Mouse (Mus musculus): ENCODE data around the gene Lancl1. TPM values are rescaled to one million over a fixed set of nuclear protein-coding genes. Genes with fewer than 3 reads are reported as not detected.

Gene Lancl1
- polyA plus RNA-seq, 1 experiment from 2014 or later = 102 TPM

GRCm38 (mm10) chr1:67049600-67049999, 10.9 kb upstream of the Lancl1 start:
- ATAC-seq (ENCODE audit: low read depth) = 0 out of 2 replicates have a peak, but pooled peaks have one; percentile 20
- Histone ChIP-seq H3K4me2 (ENCODE audit: low read depth, low read length) (no peak overlapping the region), H3K4me1 (replicated peaks; ENCODE audit: control insufficient read depth, insufficient read depth, low read length) (peaks cover 5% of the 10 kb centered on the region; the same call in 1 of the 2 replicates), H3K4me3 (ENCODE audit: low read length) (no peak overlapping the region), H3K27ac (ENCODE audit: low read length) (no peak overlapping the region), H3K9me3 (ENCODE audit: control insufficient read depth, low read length) (no peaks in the 10 kb centered on the region), H3K27me3 (ENCODE audit: control insufficient read depth, insufficient read depth, low read depth, low read length) (no peaks in the 10 kb centered on the region), H3K36me3 (ENCODE audit: control insufficient read depth, insufficient read depth, low read length) (no peaks in the 10 kb centered on the region), H3K9ac (ENCODE audit: low read length) (no peak overlapping the region)
- WGBS = 44% methylated on average over 1 of the region's 1 CpGs

DNA sequence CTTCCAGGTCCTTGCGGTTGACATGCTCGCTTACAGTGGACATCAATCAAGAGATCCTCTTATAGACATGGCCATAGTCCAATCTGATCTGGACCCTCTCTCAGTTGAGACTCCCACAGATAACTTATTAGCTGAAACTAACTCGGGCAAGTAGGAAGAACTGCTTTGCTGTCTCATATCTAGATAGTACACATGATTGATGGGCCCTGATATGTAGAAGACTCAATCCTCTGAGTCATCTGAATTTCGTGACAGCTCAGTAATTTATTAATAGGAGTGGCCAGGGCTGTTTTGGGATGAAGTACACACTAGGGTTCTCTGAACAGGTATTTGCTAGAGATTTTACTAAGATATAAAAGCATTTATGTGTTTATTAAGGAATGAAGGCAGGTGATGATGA, 10.0 kb upstream of the Lancl1 start:
- Histone ChIP-seq H3K4me2 (ENCODE audit: low read depth, low read length) (no peak overlapping the region), H3K27ac (ENCODE audit: low read length) (no peak overlapping the region), H3K9ac (ENCODE audit: low read length) (no peak overlapping the region), H3K27me3 (ENCODE audit: control insufficient read depth, insufficient read depth, low read depth, low read length) (no peaks in the 10 kb centered on the region), H3K4me3 (ENCODE audit: low read length) (no peak overlapping the region), H3K4me1 (replicated peaks; ENCODE audit: control insufficient read depth, insufficient read depth, low read length) (peaks cover 5% of the 10 kb centered on the region; the same call in 1 of the 2 replicates), H3K36me3 (ENCODE audit: control insufficient read depth, insufficient read depth, low read length) (no peaks in the 10 kb centered on the region), H3K9me3 (ENCODE audit: control insufficient read depth, low read length) (no peaks in the 10 kb centered on the region)
- whole genome bisulfite sequencing = 53% methylated on average over 4 of the region's 4 CpGs
- ATAC-seq (ENCODE audit: low read depth) = no peak

DNA sequence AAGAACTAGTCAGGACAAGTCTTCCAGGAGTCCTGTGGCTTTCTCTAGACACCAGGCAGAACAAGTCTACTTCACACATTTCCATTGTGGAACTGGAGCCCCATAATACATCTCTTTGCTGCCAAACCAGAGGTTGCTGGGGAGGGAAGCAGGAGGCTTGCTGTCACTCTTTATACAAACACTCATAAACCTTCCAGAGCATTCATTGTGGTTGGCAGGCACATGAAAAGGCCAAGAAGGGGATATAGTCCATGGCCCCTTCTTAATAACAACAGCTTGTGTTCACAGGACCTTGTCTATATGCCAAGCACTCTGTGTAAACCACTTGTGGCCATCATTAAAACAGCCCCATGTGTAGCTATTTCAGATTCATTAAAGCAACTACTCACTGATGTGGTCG, 6.4 kb upstream of the Lancl1 start:
- H3K27ac ChIP-seq (ENCODE audit: low read length) = no peak overlapping the region
- no peaks in the 10 kb centered on the region for H3K9me3 ChIP-seq (ENCODE audit: control insufficient read depth, low read length)
- H3K4me3 ChIP-seq (ENCODE audit: low read length) = no peak overlapping the region
- H3K4me1 ChIP-seq (replicated peaks; ENCODE audit: control insufficient read depth, insufficient read depth, low read length) = peaks cover 5% of the 10 kb centered on the region; the same call in 1 of the 2 replicates
- H3K36me3 ChIP-seq (ENCODE audit: control insufficient read depth, insufficient read depth, low read length) = no peaks in the 10 kb centered on the region
- peak; percentile 84 for ATAC-seq (ENCODE audit: low read depth)
- H3K9ac ChIP-seq (ENCODE audit: low read length) = no peak overlapping the region
- 30% methylated on average over 1 of the region's 1 CpGs for WGBS
- H3K27me3 ChIP-seq (ENCODE audit: control insufficient read depth, insufficient read depth, low read depth, low read length) = no peaks in the 10 kb centered on the region
- no peak overlapping the region for H3K4me2 ChIP-seq (ENCODE audit: low read depth, low read length)

- peaks cover 11% of the 10 kb centered on the region for H3K4me1 ChIP-seq (replicated peaks; ENCODE audit: control insufficient read depth, insufficient read depth, low read length)
- no peak overlapping the region for H3K4me2 ChIP-seq (ENCODE audit: low read depth, low read length)
- no peak overlapping the region for H3K9ac ChIP-seq (ENCODE audit: low read length)
- no peaks in the 10 kb centered on the region for H3K36me3 ChIP-seq (ENCODE audit: control insufficient read depth, insufficient read depth, low read length)
- H3K27me3 ChIP-seq (ENCODE audit: control insufficient read depth, insufficient read depth, low read depth, low read length) = no peaks in the 10 kb centered on the region
- H3K27ac ChIP-seq (ENCODE audit: low read length) = no peak overlapping the region
- no peak overlapping the region for H3K4me3 ChIP-seq (ENCODE audit: low read length)
- no peaks in the 10 kb centered on the region for H3K9me3 ChIP-seq (ENCODE audit: control insufficient read depth, low read length)
- no peak for ATAC-seq (ENCODE audit: low read depth)
- WGBS = 49% methylated on average over 7 of the region's 7 CpGs
Observed at GRCm38 (mm10) chr1:67042583-67042982, 3.9 kb upstream of the Lancl1 start.

DNA sequence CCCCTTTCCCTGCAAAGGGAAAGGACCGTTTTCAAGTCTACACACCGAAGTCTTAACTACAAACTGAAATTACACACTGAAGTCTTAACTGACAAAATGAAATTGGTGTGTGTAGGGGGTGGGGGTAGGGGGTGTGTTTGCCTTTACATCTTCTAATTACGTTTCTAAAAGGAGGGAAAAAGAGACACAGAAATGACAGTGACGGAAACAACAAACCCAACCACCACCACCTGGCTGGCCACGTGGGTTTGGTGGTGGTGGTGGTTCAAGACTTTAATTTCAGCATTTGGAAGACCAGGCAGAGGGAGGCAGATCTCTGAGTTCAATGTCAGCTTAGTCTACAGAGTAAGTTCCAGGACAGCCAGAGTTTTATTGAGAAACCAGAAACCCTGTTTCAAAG, 411 bp upstream of the Lancl1 start:
- ATAC-seq (ENCODE audit: low read depth) = no peak
- H3K9me3 ChIP-seq (ENCODE audit: control insufficient read depth, low read length) = no peaks in the 10 kb centered on the region
- peak overlapping the region; percentile 71 for H3K4me3 ChIP-seq (ENCODE audit: low read length)
- WGBS = 4% methylated on average over 5 of the region's 5 CpGs
- H3K27me3 ChIP-seq (ENCODE audit: control insufficient read depth, insufficient read depth, low read depth, low read length) = no peaks in the 10 kb centered on the region
- peak overlapping the region; percentile 57 for H3K4me2 ChIP-seq (ENCODE audit: low read depth, low read length)
- H3K4me1 ChIP-seq (replicated peaks; ENCODE audit: control insufficient read depth, insufficient read depth, low read length) = peaks cover 6% of the 10 kb centered on the region
- H3K36me3 ChIP-seq (ENCODE audit: control insufficient read depth, insufficient read depth, low read length) = no peaks in the 10 kb centered on the region
- no peak overlapping the region for H3K27ac ChIP-seq (ENCODE audit: low read length)
- peak overlapping the region; percentile 86 for H3K9ac ChIP-seq (ENCODE audit: low read length)

- Histone ChIP-seq H3K4me2 (ENCODE audit: low read depth, low read length) (no peak overlapping the region), H3K4me1 (replicated peaks; ENCODE audit: control insufficient read depth, insufficient read depth, low read length) (peaks cover 6% of the 10 kb centered on the region), H3K36me3 (ENCODE audit: control insufficient read depth, insufficient read depth, low read length) (peaks cover 6% of the 10 kb centered on the region; the same call in 1 of the 2 replicates), H3K9ac (ENCODE audit: low read length) (no peak overlapping the region), H3K9me3 (ENCODE audit: control insufficient read depth, low read length) (no peaks in the 10 kb centered on the region), H3K27ac (ENCODE audit: low read length) (no peak overlapping the region), H3K27me3 (ENCODE audit: control insufficient read depth, insufficient read depth, low read depth, low read length) (no peaks in the 10 kb centered on the region), H3K4me3 (ENCODE audit: low read length) (no peak overlapping the region)
- no peak for ATAC-seq (ENCODE audit: low read depth)
Observed at GRCm38 (mm10) chr1:67037198-67037597, 1.5 kb downstream of the Lancl1 start.

- no peak for ATAC-seq (ENCODE audit: low read depth)
- H3K4me3 ChIP-seq (ENCODE audit: low read length) = no peak overlapping the region
Observed at GRCm38 (mm10) chr1:67033278-67033677, 5.4 kb downstream of the Lancl1 start.

GRCm38 (mm10) chr1:67026927-67027511, 11.7 kb downstream of the Lancl1 start:
- H3K9ac ChIP-seq (ENCODE audit: low read length) = no peak overlapping the region
- peak; percentile 75 for ATAC-seq (ENCODE audit: low read depth)
- no peak overlapping the region for H3K4me2 ChIP-seq (ENCODE audit: low read depth, low read length)
- H3K27me3 ChIP-seq (ENCODE audit: control insufficient read depth, insufficient read depth, low read depth, low read length) = no peaks in the 10 kb centered on the region
- WGBS = 74% methylated on average over 6 of the region's 6 CpGs
- peaks cover 16% of the 10 kb centered on the region for H3K36me3 ChIP-seq (ENCODE audit: control insufficient read depth, insufficient read depth, low read length)
- H3K9me3 ChIP-seq (ENCODE audit: control insufficient read depth, low read length) = no peaks in the 10 kb centered on the region
- H3K27ac ChIP-seq (ENCODE audit: low read length) = peak overlapping the region; percentile 27; the same call in 1 of the 2 replicates
- no peaks in the 10 kb centered on the region for H3K4me1 ChIP-seq (replicated peaks; ENCODE audit: control insufficient read depth, insufficient read depth, low read length)
- no peak overlapping the region for H3K4me3 ChIP-seq (ENCODE audit: low read length)

More at GRCm38 (mm10) chr1:67033278-67033677, 5.4 kb downstream of the Lancl1 start:
- no peak overlapping the region for H3K4me2 ChIP-seq (ENCODE audit: low read depth, low read length)
- no peaks in the 10 kb centered on the region for H3K27me3 ChIP-seq (ENCODE audit: control insufficient read depth, insufficient read depth, low read depth, low read length)
- H3K36me3 ChIP-seq (ENCODE audit: control insufficient read depth, insufficient read depth, low read length) = peaks cover 22% of the 10 kb centered on the region
- H3K9ac ChIP-seq (ENCODE audit: low read length) = no peak overlapping the region
- no peak overlapping the region for H3K27ac ChIP-seq (ENCODE audit: low read length)
- H3K4me1 ChIP-seq (replicated peaks; ENCODE audit: control insufficient read depth, insufficient read depth, low read length) = peaks cover 6% of the 10 kb centered on the region
- 80% methylated on average over 7 of the region's 7 CpGs for WGBS
- H3K9me3 ChIP-seq (ENCODE audit: control insufficient read depth, low read length) = no peaks in the 10 kb centered on the region

GRCm38 (mm10) chr1:67026142-67026541, 12.5 kb downstream of the Lancl1 start:
- no peak overlapping the region for H3K4me2 ChIP-seq (ENCODE audit: low read depth, low read length)
- WGBS = 65% methylated on average over 2 of the region's 2 CpGs
- H3K4me1 ChIP-seq (replicated peaks; ENCODE audit: control insufficient read depth, insufficient read depth, low read length) = no peaks in the 10 kb centered on the region
- ATAC-seq (ENCODE audit: low read depth) = 0 out of 2 replicates have a peak, but pooled peaks have one; percentile 58
- H3K27ac ChIP-seq (ENCODE audit: low read length) = no peak overlapping the region
- H3K4me3 ChIP-seq (ENCODE audit: low read length) = no peak overlapping the region
- H3K36me3 ChIP-seq (ENCODE audit: control insufficient read depth, insufficient read depth, low read length) = peaks cover 16% of the 10 kb centered on the region
- H3K27me3 ChIP-seq (ENCODE audit: control insufficient read depth, insufficient read depth, low read depth, low read length) = no peaks in the 10 kb centered on the region
- H3K9ac ChIP-seq (ENCODE audit: low read length) = no peak overlapping the region
- no peaks in the 10 kb centered on the region for H3K9me3 ChIP-seq (ENCODE audit: control insufficient read depth, low read length)
